Mouse (Mus musculus) cerebellum, postnatal 36 days (tissue): Measurements from ENCODE around the gene Haus3.
A peak's percentile ranks its signal among the peaks of the same experiment; 100 is the strongest.

ENCODE experiments used
- DNase-seq, 2 experiments: peaks; one replicate each; pipeline ENCODE4 v3.0.0; 2021 to 2022; ENCODE audit warnings: mixed read lengths in 2 of 2

The Haus3 gene

DNA sequence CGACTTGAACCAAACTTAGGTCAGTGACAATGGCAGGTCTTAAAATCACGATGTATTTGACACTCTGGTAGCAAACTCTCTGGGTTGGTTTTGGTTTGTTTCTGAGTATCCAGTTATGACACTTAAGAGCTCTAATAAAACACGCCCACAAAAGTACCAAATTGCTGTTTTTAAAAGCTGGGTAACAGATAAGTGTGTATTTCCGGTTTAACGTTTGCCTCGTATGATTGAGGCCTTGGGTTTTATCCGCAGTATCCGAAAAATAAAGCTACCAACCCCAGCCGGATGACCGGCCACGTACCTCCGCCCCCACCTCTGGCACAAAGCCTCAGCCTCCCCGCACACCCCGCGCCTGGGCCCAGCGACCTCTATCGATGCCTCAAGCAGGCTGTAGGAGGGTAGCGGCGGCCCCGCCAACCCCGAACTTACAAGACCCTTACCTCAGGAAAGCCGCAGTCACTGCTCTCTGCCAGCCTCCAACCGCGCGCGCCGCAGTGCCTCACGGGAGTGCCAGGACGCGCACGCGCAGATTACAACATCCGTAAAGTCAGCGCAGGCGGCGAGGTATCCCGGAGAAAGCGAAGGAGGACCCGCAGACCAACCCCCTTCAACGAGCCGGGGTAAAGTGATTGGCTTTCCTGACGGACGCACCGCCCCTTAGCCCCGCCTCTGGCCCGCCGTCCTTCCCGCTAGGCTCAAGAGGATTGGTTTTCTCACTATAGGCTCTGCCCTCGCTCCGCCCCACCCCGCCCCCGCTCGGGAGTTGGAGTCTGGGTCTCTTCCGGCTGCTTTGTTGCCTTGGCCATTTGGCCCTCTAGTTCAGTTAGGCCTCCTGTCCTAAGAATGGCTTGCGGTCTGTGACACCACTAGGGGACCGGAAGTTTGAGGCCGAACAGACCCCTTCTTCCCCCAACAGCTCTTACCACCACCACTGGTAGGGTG is at the start of gene Haus3, which contains the start of gene Poln:
Gene Haus3 (minus strand): TSS at position 578 of the 942 bp plus-strand sequence.
Gene Poln (minus strand): TSS at position 499 of the 942 bp plus-strand sequence.
- peak; percentile 95 to 97 for DNase-seq

DNA sequence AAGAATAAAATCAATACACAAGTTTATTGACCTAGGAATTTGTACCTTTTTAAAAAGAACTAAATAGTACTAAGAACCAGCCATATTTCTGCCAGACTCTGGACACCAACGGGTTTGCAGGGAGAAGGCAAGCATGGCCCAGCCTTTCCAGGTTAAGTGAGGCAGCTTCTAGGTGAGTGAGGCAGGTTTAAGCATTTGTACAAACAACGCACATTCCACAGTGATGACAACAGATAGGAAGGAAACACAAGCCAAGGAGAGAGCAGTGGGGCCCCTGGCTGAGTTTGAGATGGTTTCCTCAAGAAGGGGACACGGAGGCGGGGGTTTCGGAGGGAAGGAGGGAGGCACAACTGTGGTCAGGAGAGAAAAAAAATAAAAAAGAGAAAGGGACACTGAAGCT is 49.3 kb upstream of the Haus3 start:
- no peak for DNase-seq

DNA sequence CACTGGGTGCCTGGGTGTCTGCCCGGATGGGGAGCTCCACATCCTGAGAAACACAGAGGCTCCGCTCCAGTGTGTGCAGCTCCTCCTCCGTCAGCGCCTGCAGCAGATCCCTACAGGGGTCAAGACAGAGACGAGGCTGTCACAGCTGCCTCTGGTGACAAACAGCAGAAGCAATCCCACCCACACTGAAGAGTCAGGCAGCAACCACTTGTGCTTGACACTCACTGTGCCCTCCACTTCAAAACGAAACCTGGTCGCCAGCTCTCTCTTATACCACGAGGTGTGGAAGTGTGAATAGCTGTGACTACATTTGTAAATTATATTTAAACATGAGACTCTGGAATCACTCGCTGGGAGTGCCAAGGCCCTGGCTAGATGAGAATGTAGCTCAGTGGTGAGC is 48.4 kb upstream of the Haus3 start:
- no peak for DNase-seq

DNA sequence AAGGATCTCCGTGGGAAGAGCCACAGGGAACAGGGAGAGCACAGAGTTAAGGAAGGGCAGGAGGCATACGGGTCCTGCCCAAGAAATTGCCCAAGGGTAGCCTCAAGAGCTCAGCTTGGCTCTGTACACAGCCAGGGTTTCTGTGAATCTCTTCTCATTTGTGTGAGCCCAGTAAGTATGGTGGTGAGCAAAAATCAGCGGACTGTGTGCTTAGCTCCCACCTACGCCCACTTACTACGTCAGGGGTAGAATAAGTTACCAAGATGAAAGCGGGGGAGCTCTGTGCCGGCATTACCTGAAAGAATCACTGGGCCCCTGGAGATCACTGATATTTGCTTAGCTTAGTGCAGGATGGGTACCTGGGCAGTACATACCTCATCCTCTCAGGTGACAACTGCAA is 46.7 kb upstream of the Haus3 start:
- DNase-seq, result no peak

DNA sequence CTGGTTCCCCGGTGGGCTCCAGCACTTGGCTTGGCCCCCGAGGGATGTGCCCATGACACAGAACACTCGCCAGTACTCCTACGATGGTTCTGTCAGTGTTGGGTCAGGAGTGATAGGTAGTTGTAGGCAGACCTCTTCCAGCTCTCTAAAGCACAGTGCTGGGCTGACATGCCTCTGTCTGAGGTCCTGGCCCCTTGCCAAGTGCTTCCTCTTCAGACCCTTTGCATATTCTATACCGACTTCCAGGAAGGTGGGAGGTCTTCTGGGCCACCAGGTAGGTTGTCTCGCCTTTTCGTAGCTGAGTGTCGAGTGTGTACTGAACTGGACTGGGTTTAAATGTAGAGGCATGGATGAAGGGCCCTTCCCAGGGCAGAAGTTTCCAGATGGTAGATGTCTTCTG is 44.3 kb upstream of the Haus3 start:
- DNase-seq, result no peak

DNA sequence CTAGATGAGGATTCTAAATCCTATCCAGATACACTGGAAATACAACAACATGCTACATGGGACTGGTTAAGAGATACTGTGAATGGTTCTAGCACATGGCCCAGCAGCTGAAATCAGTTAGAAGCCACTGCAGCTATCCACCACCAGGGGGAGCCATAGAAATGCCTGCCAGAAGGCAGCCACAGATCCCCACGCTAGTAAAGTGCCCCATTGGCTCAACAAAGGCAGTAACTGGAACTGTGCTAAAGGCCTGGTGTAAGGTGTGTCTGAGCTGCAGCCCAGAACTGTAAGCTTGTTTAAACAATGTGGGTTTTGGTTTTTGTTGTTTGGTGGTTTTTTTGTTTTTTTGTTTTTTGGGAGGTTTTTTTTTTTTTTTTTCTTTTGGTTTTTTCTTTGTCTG is 41.0 kb upstream of the Haus3 start:
- peak; percentile 79 to 82 for DNase-seq

DNA sequence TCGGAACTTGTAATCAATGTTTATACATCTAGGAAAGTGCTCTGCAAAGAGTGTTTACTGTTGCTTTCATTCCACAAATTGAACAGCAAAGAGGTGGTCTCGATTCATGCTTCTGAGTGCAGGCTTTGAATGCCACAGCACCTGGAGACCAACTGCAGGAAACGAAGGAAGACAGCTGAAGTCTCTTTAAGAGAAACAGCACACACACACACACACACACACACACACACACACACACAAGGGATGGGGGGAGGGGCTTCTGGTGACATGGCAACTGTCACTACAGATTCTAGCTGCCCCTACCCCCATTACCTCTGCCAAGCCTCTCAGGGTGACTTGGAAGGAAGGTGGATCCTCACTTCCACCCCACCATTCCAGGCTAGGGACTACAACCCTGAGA is 38.2 kb upstream of the Haus3 start:
- no peak for DNase-seq

DNA sequence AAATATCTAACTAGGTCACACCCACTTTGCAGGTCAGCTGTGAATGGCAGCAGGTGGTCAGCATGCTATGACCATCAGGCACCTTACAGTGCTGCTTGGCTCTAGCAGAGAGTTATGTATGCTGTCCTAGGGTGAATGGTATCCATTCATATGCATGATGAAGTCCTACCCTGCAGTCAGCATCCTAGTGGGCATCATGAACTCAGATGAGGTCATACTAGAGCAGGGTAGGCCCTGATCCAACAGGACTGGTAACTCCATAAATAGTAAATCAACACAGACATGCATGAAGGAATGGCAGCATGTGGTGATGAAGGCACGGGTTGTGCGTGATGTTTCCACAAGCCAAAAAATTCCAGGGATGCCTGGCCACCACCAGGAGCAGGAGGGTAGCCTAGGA is 36.5 kb upstream of the Haus3 start:
- peak; percentile 34 to 53 for DNase-seq

DNA sequence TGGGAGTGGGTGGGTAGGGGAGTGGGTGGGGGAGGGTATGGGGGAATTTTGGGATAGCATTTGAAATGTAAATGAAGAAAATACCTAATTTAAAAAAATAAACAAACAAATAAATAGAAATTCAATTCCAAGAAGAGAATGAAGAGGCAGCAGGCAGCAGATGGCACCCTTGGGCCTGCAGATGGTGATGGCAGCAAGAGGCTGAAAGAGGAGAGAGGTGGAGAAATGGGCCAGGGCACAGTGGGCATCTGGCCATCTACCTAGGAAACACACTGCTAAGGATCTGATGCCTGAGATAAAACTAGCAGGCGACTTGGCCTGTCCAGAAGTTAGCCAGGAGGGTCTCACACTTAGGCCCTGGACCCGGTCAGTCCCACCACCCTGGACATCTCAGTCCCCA is 35.6 kb upstream of the Haus3 start:
- peak; percentile 89 for DNase-seq

DNA sequence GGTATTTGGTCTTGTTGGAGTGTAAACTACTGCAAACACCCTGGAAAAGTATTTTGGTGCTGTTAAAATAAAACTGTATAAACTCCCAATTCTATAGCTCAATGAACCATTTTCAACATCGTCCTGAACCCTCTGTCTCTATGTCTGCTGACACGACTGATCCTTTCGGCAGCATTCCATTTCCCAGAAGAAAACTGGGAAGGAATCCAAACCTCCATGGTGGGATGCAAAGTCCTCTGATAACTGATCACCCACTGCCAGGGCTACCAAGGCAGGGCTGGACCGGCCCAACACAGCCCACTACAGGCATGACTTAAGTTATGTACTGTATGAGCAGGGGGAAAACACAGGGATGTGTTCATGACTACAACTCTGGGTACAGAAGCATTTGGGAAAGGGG is 32.7 kb upstream of the Haus3 start:
- no peak for DNase-seq

DNA sequence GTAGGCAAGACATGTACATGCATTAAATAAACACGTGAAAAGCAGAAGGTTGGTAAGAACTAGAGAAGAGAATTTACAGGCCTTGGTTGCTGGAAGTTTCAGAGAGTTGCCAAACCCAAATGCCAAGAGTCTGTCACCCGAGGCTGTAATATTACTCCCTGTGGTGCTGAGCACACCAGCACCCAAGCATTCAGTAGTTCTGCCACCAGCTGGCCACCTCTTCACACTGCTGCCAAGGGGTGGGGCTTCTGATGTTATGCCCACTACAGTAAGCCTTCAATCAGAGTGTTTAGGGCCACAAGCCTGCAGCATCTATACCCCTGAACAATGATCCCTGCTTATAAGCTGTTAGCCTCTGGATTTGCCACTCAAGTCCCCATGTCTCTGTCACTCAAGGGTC is 32.1 kb upstream of the Haus3 start:
- no peak for DNase-seq

DNA sequence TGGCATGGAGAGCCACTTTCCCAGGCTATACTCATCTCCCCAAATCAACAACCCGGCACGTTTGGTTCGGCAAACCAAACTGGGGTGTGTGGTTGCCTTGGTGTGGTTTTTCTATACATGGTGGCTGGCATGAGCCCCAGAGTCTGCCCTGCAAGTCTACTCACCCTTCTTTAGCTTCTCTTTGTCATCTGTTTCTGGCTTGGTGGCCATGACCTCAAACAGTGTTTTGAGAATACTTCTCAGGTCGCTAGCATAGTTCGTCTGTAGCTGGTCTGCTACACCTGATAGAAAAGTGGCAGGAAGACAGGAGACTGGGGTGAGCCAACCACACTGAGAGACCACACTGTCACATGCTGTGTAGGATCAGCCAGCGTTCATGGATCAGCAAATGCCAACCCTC is 29.3 kb upstream of the Haus3 start:
- DNase-seq, result no peak

DNA sequence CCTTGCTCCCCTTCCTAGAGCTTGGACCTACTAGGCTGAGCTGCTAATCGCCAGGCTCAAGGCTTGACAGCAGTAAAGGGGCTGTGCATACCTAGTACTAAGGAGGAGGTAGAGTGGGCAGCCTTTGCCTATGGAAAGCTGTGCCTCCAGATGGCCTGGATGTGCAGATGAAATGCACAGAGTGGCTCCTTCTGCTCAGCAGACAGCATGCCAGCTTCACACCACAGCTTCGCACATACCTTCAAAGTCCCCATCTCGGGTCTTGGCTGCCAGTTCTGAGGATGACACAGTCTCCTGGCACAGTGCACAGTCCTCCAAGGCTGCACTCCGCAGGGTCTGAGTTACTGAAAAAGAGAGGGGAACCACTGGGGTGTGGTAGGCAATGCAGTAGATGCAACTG is 27.9 kb upstream of the Haus3 start:
- DNase-seq, result peak; percentile 57 to 64

DNA sequence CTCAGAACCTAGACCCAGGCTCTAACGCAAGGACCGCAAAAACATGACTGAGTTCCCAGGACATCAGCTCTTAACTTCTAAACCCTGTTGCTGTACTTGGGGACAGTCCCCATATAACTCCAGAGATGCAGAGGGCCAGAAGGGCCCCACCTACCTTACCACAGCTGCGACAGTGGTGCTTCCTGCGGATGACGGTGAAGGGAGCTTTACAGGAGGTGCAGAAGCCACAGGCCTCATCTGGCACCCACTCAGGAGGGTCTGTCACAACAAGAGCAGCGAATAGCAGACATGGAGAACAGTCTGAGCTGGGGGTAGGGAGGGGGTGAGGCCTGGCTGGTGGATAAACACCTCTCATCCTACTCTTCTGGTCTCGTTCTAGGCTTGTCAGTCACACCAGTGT is 27.1 kb upstream of the Haus3 start:
- no peak for DNase-seq

DNA sequence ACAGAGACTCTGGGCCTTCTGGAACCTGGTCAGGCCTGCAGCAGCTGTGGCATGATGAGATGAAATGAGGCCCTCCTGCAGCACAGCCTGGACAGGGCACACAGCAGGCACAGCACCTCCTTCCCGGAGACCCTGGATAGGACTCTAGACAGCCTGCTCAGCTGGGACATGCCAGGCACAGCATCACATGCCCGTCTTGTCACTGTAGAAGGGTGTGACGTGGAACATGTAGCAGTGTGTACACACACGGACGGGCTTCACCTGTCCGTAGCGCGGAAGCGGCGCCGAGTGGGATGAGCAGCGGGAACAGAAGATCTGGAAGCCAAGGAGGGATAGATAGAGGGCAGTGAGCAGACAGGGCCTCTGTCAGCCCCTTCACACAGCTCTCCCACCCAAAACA is 26.5 kb upstream of the Haus3 start:
- DNase-seq, result no peak

DNA sequence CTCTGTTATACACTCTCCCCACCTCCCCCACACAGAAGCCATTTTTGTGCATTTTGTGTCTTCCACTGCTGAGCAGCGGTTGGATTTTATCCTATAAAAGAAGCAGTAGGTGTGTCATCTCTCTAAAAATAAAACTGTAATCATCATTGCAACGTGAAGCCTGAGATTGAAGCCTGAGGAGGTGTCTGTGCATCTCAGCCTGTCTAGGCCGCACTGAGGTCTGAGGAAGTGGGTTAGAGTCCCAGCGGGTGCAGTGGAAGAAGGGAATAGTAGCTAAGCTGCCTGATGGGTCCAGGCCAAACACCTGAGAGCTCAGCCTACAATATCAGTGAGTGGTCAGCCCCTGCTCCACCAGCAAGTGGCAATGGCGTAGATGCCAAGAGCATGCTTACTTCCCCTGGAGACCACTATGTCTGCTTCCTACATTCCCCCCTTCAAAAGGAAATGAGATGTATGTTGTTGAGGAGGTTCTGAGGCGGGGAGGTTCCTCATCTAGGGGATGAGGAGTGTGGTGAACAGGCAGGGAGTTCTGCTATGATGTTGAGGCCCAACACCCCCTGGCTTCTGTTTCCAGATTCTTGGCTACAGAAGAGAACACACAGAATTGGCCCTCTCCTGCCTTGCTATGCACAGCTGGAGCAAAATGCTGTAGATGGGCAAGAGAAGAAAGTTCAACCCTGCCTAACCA is 25.8 kb upstream of the Haus3 start:
- DNase-seq, result no peak

DNA sequence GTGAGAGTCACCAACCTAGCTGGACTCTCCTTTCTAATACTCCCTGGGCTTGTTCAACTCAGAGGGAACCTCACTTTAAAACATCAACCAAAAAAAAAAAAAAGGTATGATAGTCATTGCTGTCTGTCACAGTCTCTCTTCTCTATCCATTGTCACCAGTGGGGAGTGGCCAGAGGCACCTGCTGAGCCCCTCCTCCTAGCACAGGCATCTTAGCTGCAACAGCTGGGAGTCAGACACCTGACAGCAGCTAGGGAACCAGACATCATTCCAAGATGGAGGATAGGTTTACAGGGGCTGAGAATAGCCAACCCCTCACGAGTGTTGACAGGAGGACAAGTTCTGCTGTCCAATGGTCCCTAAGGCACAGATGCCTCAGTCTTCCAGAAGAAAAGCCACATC is 25.1 kb upstream of the Haus3 start:
- no peak for DNase-seq

DNA sequence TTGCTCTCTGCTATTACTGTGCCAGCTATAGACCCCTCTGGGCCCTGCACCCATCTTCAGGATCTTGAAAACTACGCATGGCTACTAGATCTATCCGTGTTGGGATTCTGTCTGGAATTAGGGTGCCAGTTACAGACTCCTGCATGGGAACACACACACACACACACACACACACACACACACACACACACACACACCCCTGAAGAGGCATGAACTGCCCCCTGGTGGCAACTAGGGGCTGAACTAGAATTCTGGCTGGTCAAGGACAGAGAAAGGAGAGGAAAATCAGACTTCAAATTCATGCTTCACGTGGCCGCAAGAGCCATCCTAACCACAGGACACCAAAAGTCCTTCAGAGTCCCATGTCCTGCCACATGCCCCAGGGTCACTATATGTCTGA is 22.5 kb upstream of the Haus3 start:
- no peak for DNase-seq

DNA sequence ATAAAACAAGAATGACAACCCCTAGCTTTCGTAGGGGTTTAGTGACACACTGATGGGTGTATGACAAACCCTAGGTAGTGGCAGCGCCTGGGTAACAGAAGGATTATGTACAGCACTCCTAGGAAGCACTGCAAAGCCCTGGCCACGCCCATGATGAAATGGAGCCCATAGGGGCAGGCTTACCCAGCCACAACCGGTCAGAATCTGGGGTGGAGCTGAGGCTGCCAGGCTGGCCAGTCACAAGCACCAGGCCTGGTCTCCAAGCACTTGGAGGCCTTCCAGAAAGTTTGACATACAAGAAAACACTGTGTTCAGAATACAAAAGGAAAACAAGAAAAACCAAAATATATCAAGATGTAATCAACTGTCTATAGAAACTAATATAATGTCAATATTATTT is 21.7 kb upstream of the Haus3 start:
- no peak for DNase-seq

DNA sequence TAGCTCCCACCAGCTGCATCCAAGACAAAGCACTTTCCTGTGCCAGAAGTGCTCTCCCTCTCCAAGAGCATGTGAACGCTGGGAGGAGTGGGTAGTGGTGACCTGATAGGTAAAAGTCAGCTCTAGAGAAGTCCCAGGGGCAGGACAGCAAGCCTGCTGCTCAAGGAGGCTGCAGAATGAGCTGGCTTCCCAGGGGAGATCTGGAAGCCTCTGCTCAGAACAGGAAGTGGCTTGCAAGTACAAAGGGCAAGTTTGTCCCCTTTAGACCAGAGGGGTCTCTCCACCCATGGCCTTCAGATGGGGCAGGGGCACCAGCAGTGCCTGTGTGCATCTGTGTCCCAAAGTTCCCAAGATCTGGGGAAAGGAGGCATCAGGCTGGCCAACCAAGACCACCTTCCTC is 20.2 kb upstream of the Haus3 start:
- DNase-seq, result no peak

DNA sequence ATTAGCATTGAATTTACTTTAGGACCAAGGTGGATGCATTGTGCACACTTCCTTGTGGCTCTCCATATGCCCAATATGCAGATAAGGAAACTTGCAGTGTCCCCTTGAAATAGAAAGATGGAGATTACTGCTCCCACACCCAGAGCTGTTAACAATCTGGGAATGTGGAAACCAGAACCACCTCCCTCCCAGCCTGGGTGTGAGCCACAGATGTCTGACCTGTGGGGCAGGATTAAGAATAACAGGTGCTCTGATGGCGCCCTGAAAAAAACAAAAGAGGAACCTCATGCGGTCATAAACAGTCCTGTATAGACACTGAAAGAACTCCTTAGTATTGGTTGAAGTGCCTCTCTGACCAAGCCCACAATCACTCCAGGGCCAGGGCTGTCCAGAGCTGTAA is 19.5 kb upstream of the Haus3 start:
- DNase-seq, result no peak

DNA sequence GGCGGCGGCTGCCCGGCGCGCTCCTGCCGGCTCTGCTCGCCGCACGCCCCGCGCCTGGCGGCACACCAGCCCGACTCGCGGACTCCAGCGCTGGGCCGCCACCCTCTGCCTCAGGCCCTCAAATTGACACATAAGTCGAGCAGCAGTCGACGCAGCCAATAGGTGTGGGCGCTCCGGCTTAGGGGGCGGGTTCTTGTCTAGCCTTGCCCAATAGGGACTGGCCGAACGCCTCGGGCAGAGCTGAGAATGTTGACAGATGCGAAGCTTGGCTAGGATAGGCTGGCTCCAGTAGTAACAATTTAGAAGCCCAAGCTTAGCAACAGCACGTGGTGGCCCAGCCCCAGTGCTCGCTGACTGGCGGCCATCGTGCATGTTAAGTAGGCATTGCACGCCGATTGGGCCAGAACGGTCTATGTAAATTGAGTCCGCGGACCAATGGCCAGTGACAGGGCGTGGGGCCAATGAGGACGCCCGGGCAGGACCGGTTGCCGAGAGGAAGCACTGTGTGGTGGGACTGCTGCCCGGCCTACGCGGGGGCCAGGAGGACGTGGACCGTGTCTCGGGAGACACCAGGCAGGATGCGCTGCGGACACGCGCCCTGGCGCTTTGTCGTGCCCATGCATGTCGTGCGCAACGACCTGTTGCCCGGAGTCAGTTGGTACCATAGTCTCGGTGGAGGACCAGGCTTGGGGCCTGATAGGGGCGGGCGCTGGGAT is 18.4 kb upstream of the Haus3 start, which contains the start of gene Mxd4:
Gene Mxd4 (minus strand): TSS at position 120 of the 716 bp plus-strand sequence.
- DNase-seq, result peak; percentile 99 to 100

DNA sequence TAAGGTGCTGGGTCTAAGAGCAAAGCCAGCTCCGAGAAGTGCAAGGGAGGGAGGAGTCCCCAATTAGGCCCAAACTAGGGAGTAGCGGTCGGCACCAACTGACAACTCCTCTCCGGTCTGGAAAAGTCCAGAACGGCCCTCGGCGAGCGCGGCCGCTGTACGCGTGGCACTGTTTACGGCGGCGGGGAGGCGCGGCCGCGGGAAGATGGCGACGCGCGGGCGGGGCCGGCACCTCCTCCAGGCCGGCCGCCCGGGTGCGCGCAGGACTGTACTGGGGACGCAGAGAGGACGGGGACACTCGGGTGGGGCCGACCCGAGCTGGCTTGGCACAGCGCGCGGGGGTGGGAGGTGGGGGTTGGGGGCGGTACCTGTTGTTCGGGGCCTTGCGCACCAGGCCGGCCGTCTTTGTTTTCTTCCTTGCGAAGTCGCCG is 17.6 kb upstream of the Haus3 start:
- peak; percentile 50 to 62 for DNase-seq
